Mouse (Mus musculus): ENCODE measurements around the gene Copb2.

The Copb2 gene

GRCm38 (mm10) chr9:98563137-98564126 lies at the start of gene Copb2:
Copb2 (plus strand) TSS chr9:98563721.
- peak; percentile 98 for DNase-seq (ENCODE audit: low spot score)

- DNase-seq (ENCODE audit: low spot score) = no peak
Measured at GRCm38 (mm10) chr9:98523872-98524271, 39.6 kb upstream of the Copb2 start.

- no peak for DNase-seq (ENCODE audit: low spot score)
Measured at GRCm38 (mm10) chr9:98524786-98525542, 38.6 kb upstream of the Copb2 start.

DNA sequence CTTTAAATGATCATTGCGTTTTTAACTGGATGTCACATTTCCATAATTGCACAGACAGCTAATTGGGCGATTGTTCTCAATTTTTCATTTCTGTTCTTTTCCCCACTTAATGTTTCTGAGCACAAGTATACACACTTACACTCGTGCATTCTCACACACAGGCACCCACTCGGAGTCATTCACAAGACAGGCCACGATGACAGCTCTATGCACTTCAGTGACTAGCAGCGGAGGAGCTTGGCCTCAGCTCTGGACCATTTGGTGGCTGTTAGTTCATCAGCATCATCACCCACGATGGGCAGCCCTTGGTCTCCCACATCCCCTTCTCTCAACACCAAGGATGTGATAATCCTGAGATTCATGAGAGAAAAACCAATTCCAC lies 38.0 kb upstream of the Copb2 start:
- DNase-seq (ENCODE audit: low spot score) = no peak

GRCm38 (mm10) chr9:98527226-98527625 lies 36.3 kb upstream of the Copb2 start:
- no peak for DNase-seq (ENCODE audit: low spot score)

DNA sequence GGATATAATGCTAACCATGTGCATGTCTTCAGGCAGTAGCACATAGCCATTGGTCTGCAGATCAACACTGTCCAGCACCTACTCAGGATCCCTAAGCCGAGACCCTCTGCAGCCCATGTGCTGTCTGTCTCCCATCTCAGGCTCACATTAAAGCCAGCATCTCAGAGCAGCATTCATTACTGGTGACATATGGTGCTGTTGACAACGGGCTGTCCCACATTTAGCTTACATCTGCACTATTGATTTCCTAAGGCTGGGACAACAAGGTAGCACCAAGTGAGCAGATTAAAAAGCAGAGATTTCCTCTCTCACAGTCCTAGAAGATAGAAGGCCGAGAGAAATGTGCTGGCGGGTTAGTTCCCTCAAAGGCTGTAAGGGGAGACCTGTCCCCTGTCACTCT lies 33.7 kb upstream of the Copb2 start:
- DNase-seq (ENCODE audit: low spot score) = no peak

DNA sequence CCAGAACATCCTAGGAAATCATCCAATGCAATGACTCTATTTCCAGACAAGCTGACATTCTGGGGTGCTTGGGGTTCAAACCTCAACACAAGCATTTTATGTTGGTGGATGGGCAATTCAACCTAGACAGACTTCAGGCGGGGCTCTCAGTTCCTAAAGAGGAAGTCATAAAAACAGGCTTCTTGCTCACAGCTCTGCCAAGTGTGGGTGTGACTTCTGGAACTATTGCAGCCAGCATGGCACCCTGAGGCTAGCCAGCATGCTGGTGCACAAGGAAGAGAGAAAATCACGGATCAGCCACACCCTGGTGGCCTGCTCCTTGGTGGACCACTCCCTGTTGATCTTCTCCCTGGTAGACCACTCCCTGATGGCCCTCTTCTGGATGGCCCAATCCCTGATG lies 32.5 kb upstream of the Copb2 start:
- DNase-seq (ENCODE audit: low spot score) = no peak

DNA sequence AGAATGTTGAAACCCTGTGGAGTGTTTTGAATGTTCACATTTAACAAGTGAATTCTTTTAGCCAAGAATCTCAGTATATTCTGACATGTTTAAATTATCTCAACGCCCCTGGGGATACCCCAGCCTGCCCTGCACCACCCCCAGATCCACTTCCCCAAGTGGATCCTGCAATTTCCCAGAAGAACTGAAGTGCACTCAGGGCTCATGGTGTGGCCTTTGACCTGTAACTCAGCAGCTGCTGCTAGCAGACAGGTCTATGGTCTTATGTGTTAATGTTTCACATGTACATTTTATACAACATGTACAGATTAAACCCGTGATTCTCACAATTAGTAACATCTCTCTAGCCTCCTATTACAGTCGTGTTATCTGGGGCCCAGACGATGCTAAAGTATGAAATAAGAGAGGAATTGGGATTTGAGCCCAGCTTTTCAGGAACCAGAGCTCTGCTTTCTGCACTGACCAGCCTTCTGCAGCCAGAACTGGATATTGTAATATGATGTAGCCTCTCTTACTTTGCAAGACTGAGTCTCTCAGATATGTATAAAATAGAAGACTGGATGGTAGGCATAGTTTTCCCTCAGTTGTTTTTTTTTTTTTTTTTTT lies 28.7 kb upstream of the Copb2 start:
- DNase-seq (ENCODE audit: low spot score) = no peak

DNA sequence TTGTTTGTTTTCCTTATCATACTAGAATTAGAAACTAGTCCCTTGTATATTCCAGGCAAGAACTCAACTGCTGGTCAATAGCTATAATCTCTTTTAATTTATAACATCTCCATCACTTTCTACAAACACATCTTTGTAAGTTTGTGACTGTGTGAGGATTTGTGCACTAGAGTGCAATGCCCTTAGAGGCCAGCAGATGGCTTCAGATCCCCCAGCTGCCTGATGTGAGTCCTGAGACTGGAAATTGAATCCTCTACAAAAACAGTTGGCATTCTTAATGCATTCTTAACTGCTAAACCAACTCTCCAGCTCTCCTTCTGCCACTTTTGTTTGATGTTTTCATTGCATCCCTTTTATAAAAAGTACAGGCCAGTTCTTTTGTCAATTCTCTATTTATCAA lies 27.8 kb upstream of the Copb2 start:
- no peak for DNase-seq (ENCODE audit: low spot score)

- no peak for DNase-seq (ENCODE audit: low spot score)
Measured at GRCm38 (mm10) chr9:98538017-98538712, 25.4 kb upstream of the Copb2 start.

DNA sequence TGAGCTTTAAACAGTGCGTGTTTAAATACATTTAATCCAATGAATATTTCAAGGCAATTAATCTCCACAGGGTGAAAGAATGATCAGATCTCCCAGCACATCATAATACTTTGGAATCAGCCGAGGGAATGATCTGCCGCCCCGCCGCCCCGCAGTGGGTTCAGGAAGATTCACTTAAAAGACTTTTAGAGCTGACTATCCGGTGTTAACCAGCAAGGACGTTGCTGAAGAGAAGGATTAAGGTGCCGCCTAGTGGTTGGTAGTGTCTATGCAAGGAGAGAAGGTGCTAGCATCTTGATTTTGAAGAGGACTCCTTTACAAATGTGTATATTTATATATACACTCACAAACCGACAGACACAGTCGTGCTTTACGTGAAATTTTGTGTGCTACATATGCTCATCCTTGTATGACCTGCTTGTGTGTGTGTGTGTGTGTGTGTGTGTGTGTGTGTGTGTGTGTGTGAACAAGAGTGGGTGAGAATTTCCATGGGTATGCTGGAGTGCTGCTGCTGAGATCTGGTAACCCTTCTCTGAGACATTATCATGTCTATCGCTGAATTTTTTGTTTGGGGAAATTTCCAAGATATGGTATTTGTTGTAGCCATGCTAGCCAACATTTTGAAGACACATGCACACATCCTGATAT lies 24.7 kb upstream of the Copb2 start:
- peak; percentile 27 for DNase-seq (ENCODE audit: low spot score)

DNA sequence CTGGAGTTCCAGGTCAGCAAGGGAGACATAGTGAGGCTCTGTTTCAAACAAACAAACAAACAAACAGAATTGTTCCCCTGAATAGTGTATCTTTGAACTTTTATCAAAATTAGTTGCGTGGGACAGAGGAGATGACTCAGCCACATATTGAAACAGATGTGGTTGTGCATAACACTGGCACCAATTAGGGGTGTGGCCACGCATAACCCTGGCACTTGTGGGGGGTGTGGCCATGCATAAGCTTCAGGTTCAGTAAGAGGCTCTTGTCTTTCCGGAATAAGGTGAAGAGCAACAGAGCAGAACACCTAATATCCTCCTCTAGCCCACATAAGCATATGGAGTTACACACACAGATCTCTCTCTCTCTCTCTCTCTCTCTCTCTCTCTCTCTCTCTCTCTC lies 19.5 kb upstream of the Copb2 start:
- no peak for DNase-seq (ENCODE audit: low spot score)

- no peak for DNase-seq (ENCODE audit: low spot score)
Measured at GRCm38 (mm10) chr9:98583852-98584251, 20.3 kb downstream of the Copb2 start.

GRCm38 (mm10) chr9:98600094-98600493 lies 36.6 kb downstream of the Copb2 start:
- DNase-seq (ENCODE audit: low spot score) = no peak

DNA sequence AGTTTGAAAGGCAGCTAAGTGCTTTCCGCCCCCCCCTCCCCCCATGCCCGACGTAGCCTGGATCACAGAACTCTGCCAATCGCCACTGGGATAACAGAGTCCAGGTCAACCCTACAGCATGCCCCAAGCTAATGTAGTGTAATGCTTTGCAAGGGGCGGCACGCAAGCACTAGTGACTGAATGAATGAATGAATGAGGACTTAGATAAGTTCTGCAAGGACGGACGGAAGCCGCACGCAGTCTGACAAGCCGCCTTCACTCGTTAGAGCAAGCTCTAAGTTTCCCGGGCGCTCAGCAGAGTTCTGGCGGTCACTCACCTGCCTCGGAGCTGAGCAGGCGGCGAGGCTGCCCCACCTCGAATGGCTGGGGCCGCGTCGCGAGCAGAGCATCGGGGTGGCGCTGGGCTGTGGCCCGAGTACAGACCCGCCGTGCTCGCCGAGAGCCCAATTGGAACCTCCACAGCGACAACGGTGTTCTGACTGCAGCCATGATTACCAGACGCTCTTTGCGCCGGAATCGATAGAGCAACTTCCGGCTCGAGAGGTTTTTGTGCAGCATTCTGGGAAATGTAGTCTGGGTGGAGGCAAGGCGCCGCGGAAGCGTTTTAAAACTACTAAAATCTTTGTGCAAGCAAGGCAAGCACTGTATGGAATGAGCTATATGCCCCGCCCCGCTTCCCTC lies 37.8 kb downstream of the Copb2 start, which contains the start of gene Mrps22:
Gene Mrps22, minus strand, starts transcription at position 505 of the 681 bp plus-strand sequence.
- DNase-seq (ENCODE audit: low spot score) = peak; percentile 41

- no peak for DNase-seq (ENCODE audit: low spot score)
Measured at GRCm38 (mm10) chr9:98601837-98602359, 38.4 kb downstream of the Copb2 start.

DNA sequence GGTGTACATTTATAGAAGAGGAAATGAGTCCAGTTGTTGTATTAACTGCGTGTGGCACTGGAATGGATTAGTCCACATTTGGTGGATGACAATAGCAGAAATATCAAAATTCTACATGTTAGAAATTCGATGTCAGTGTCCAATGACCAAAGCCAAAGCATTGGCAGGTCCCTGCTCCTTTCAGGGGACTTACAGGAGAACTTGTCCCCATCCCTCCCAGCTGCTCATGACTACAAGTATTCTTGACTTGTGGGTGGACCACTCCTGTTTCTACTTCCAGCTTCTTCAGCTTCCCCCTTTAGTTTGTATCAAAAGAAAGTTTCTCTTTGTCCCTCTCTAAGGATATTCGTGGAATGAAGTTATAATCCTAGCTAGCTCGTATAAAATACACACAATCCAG lies 41.4 kb downstream of the Copb2 start:
- no peak for DNase-seq (ENCODE audit: low spot score)

GRCm38 (mm10) chr9:98628480-98628879 lies 65.0 kb downstream of the Copb2 start:
- no peak for DNase-seq (ENCODE audit: low spot score)

DNA sequence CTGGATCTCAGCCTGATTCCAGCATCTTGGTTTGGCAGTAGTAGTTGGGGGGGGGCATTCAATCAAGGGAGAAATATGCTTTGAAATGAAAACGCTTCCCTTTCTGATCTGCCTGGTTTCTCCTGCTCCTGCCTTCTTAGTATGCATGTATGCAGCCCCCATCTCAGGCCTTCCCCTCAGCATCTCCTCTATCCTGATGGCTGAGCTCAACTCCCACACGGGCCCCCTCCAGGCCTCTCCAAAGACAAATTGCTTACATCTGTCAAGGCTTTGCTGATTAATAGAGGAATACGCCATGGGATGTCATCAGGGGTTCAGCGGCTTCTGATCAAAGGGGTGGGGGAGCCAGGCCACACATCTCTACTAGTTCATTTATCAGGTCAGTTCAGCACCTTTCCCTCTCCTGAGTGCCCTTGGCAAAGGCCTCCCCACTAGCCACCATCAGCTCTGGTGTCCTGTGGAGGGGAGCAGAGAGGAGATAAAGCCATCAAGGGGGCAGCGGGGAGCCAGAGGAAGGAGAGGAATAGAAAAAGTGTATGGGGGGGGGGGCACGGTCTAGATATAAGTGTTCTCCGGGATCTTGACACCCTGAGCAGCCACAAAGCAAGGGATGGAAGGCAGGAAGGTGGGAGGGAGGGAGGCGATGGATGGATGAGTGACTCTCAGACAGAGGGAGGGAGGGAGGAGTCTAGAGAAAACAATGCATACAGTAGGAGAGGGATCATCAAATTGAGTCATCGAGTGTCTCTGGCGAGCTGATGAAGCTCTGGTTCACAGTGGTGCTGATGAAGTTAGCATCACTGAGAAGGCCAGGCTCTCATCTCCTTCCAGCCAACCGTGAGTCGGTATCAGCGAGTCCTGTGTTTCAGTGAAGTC lies 70.0 kb downstream of the Copb2 start:
- no peak for DNase-seq (ENCODE audit: low spot score)
